Mouse (Mus musculus) megakaryocyte, adult 5-6 weeks (primary cell): Measurements from ENCODE around the gene Pin1rt1. TPM values are rescaled to one million over a fixed set of nuclear protein-coding genes. Genes with fewer than 3 reads are reported as not detected.

Experiments
- ATAC-seq: 2 replicates; pipeline ENCODE4 v1.8.0; 2016; ENCODE audit warnings: mild to moderate bottlenecking, inconsistent platforms; ENCODE audit not compliant: poor library complexity, severe bottlenecking
- total RNA-seq, 2 experiments: library from RNA; stranded (forward) in 1 of 2; stranded (reverse) in 1 of 2; fragments of 153-499, 151-499 nt in 1 of 2; fragments of 221-1000, 200-1000 nt in 1 of 2; gene quantifications; 2 replicates each; pipeline versions ENCODE4 v1.2.3 to v1.2.4; 2015 to 2017

Gene Pin1rt1
- not detected in 2 replicates for total RNA-seq (2015)
- not detected in 2 replicates for total RNA-seq (2017)

- no peak for ATAC-seq
Measured at GRCm38 (mm10) chr2:104716279-104716678, at the start of gene Pin1rt1. Pin1rt1 (minus strand) TSS chr2:104716379.

GRCm38 (mm10) chr2:104764018-104764417, 47.8 kb upstream of the Pin1rt1 start:
- no peak for ATAC-seq

- no peak for ATAC-seq
Measured at GRCm38 (mm10) chr2:104763134-104763703, 47.0 kb upstream of the Pin1rt1 start.

- peak; percentile 57; the same call in 1 of the 2 replicates for ATAC-seq
Measured at GRCm38 (mm10) chr2:104750611-104751010, 34.4 kb upstream of the Pin1rt1 start.

GRCm38 (mm10) chr2:104748652-104749183, 32.5 kb upstream of the Pin1rt1 start:
- no peak for ATAC-seq

GRCm38 (mm10) chr2:104746251-104746650, 30.1 kb upstream of the Pin1rt1 start:
- peak; percentile 13; the same call in 1 of the 2 replicates for ATAC-seq

- no peak for ATAC-seq
Measured at GRCm38 (mm10) chr2:104743971-104744370, 27.8 kb upstream of the Pin1rt1 start.

GRCm38 (mm10) chr2:104743160-104743559, 27.0 kb upstream of the Pin1rt1 start:
- no peak for ATAC-seq

GRCm38 (mm10) chr2:104742741-104743064, 26.5 kb upstream of the Pin1rt1 start, which contains the start of gene Depdc7:
Depdc7 (minus strand) TSS chr2:104742878.
- ATAC-seq: peak; percentile 74

GRCm38 (mm10) chr2:104741896-104742740, 25.9 kb upstream of the Pin1rt1 start:
- ATAC-seq: peak; percentile 55

- no peak for ATAC-seq
Measured at GRCm38 (mm10) chr2:104741015-104741758, 25.0 kb upstream of the Pin1rt1 start.

GRCm38 (mm10) chr2:104740248-104740949, 24.2 kb upstream of the Pin1rt1 start:
- ATAC-seq: 0 out of 2 replicates have a peak, but pooled peaks have one; percentile 41

GRCm38 (mm10) chr2:104739691-104740090, 23.5 kb upstream of the Pin1rt1 start:
- ATAC-seq: no peak

- ATAC-seq: no peak
Measured at GRCm38 (mm10) chr2:104736241-104736640, 20.1 kb upstream of the Pin1rt1 start.

GRCm38 (mm10) chr2:104732562-104733256, 16.5 kb upstream of the Pin1rt1 start:
- ATAC-seq: no peak

- ATAC-seq: peak; percentile 93
Measured at GRCm38 (mm10) chr2:104732033-104732444, 15.9 kb upstream of the Pin1rt1 start.

- ATAC-seq: no peak
Measured at GRCm38 (mm10) chr2:104727369-104727768, 11.2 kb upstream of the Pin1rt1 start.

GRCm38 (mm10) chr2:104722021-104722420, 5.8 kb upstream of the Pin1rt1 start:
- ATAC-seq: no peak

GRCm38 (mm10) chr2:104717827-104718226, 1.6 kb upstream of the Pin1rt1 start:
- ATAC-seq: no peak

- no peak for ATAC-seq
Measured at GRCm38 (mm10) chr2:104717231-104717735, 1.1 kb upstream of the Pin1rt1 start.
